Mouse (Mus musculus): ENCODE measurements around the gene Defb3. TPM values are rescaled to one million over a fixed set of nuclear protein-coding genes. Genes with fewer than 3 reads are reported as not detected.

Defb3 gene
- not detected for total RNA-seq (2023)

DNA sequence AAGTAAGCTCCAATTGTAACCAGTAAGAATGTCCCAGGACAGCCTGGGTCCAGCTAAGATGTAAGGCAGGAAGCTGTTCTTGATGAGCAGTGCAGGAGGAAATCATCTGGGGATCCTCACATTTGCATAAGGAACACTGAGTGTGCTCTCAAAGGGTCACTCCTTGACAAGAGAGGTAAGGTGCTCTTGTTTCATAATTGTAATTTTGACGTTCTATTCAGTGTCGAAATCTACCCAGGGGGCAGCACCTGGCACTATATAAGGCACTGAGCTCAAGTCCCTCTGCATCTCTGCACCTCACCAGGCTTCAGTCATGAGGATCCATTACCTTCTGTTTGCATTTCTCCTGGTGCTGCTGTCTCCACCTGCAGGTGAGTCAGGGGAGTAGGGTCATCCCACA is at the start of gene Defb3:
Gene Defb3 (plus strand): TSS at position 301 of the 400 bp plus-strand sequence.

DNA sequence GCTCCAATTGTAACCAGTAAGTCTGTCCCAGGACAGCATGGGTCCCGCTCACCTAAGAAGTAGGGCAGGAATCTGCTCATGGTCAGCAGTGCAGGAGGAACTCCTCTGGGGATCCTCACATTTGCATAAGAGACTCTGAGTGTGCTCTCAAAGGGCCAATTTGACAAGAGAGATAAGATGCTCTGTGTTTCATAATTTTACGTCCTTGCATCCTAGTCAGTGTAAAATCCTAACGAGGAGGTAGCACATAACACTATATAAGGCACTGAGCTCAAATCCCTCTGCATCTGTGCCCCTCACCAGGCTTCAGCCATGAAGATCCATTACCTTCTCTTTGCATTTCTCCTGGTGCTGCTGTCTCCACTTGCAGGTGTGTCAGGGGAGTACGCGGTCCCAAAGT is 45.9 kb upstream of the Defb3 start, which contains the start of gene Defb5:
Gene Defb5 (plus strand): TSS at position 301 of the 400 bp plus-strand sequence.

Other genes starting within 250 kb of the Defb3 start
- not detected for gene Defb39, start 228.6 kb upstream of the Defb3 start, total RNA-seq (2023)
- gene Defb12, start 178.5 kb upstream of the Defb3 start, total RNA-seq (2023) = not detected
- not detected for gene Defb34, start 169.6 kb upstream of the Defb3 start, total RNA-seq (2023)
- gene Gm45826, start 152.6 kb upstream of the Defb3 start, total RNA-seq (2023) = not detected
- gene Defb14, start 99.0 kb upstream of the Defb3 start, total RNA-seq (2023) = not detected
- not detected for gene Defb4, start 94.7 kb upstream of the Defb3 start, total RNA-seq (2023)
- gene Defb6, start 67.9 kb upstream of the Defb3 start, total RNA-seq (2023) = not detected
- not detected for gene Defb46, start 53.4 kb upstream of the Defb3 start, total RNA-seq (2023)
- not detected for gene Defb5, start 45.8 kb upstream of the Defb3 start, total RNA-seq (2023)
- not detected for gene Defb8, start 154.2 kb downstream of the Defb3 start, total RNA-seq (2023)
- not detected for gene Defb7, start 201.7 kb downstream of the Defb3 start, total RNA-seq (2023)